Mouse (Mus musculus) MEL (cell line): ENCODE data around the gene Cdk1. TPM values are rescaled to one million over a fixed set of nuclear protein-coding genes. Genes with fewer than 3 reads are reported as not detected.

Experiments used
- DNase-seq: peaks from one replicate; pipeline ENCODE4 v3.0.0; 2011; ENCODE audit warnings: low read depth, low spot score
- H3K27ac ChIP-seq: 2 replicates; pipeline ENCODE4 v1.5.1; 2012; ENCODE audit warnings: low read depth, mild to moderate bottlenecking, control low read depth, low read length, moderate library complexity; ENCODE audit not compliant: control insufficient read depth
- H3K27me3 ChIP-seq, 2 experiments: fragments of 150-350 bp in 1 of 2; sonication (generic) in 1 of 2; 2 replicates each; pipeline ENCODE4 v1.6.1; 2012; ENCODE audit warnings: low read length in 2 of 2, mild to moderate bottlenecking in 2 of 2, improper control_type of control experiment in 1 of 2, moderate library complexity in 1 of 2; ENCODE audit not compliant: insufficient read depth in 2 of 2, control insufficient read depth in 1 of 2
- H3K36me3 ChIP-seq, 2 experiments: 2 replicates each; pipeline ENCODE4 v1.6.1; 2012 to 2014; ENCODE audit warnings: low read length in 2 of 2, improper control_type of control experiment in 1 of 2, inconsistent platforms in 1 of 2, mild to moderate bottlenecking in 1 of 2; ENCODE audit not compliant: insufficient read depth in 2 of 2, control insufficient read depth in 1 of 2
- H3K4me1 ChIP-seq, 2 experiments: fragments of 150-350 bp in 1 of 2; sonication (generic) in 1 of 2; 2 replicates each; pipeline ENCODE4 v1.6.1; 2012; ENCODE audit warnings: low read length in 2 of 2, improper control_type of control experiment in 1 of 2, mild to moderate bottlenecking in 1 of 2; ENCODE audit not compliant: insufficient read depth in 2 of 2, control insufficient read depth in 1 of 2
- H3K4me3 ChIP-seq, 2 experiments: fragments of 150-350 bp in 1 of 2; sonication (generic) in 1 of 2; 2 replicates each; pipeline ENCODE4 v1.5.1; 2012; ENCODE audit warnings: low read depth in 2 of 2, low read length in 2 of 2, mild to moderate bottlenecking in 2 of 2, moderate library complexity in 2 of 2, control low read depth in 1 of 2, improper control_type of control experiment in 1 of 2; ENCODE audit not compliant: control insufficient read depth in 1 of 2, insufficient read depth in 1 of 2
- H3K79me2 ChIP-seq: 2 replicates; pipeline ENCODE4 v1.6.1; 2012; ENCODE audit warnings: mild to moderate bottlenecking, low read length, moderate library complexity; ENCODE audit not compliant: control insufficient read depth, poor library complexity, insufficient read depth
- H3K9ac ChIP-seq: 2 replicates; pipeline ENCODE4 v1.6.1; 2012; ENCODE audit warnings: low read depth, mild to moderate bottlenecking, control low read depth, low read length, moderate library complexity; ENCODE audit not compliant: control insufficient read depth, poor library complexity, severe bottlenecking
- H3K9me3 ChIP-seq: fragments of 150-350 bp; sonication (generic); replicated peaks from 2 replicates; pipeline ENCODE4 v1.6.1; 2012; ENCODE audit warnings: mild to moderate bottlenecking, low read length, improper control_type of control experiment, moderate library complexity; ENCODE audit not compliant: insufficient read depth
- BHLHE40 ChIP-seq: IDR thresholded peaks from 2 replicates; pipeline ENCODE4 v1.6.1; 2012; ENCODE audit warnings: low read depth, mild to moderate bottlenecking, inconsistent platforms, low read length, improper control_type of control experiment, borderline replicate concordance
- CHD1 ChIP-seq: IDR thresholded peaks from 2 replicates; pipeline ENCODE4 v1.6.1; 2012; ENCODE audit warnings: low read depth, mild to moderate bottlenecking, inconsistent platforms, low read length, improper control_type of control experiment
- CTCF ChIP-seq, 3 experiments: IDR thresholded peaks in 2 of 3; conservative IDR thresholded peaks in 1 of 3; 2 replicates each; pipeline ENCODE4 v1.5.1; 2011 to 2012; ENCODE audit warnings: low read length in 3 of 3, low read depth in 2 of 3, mild to moderate bottlenecking in 2 of 3, improper control_type of control experiment in 1 of 3, inconsistent platforms in 1 of 3, mixed read lengths in 1 of 3, moderate library complexity in 1 of 3; ENCODE audit not compliant: control insufficient read depth in 1 of 3, insufficient read depth in 1 of 3, poor library complexity in 1 of 3, severe bottlenecking in 1 of 3
- GATA1 ChIP-seq: IDR thresholded peaks from 2 replicates; pipeline ENCODE4 v1.6.1; 2011; ENCODE audit warnings: low read depth, low read length, improper control_type of control experiment
- KAT2A ChIP-seq: conservative IDR thresholded peaks from 2 replicates; pipeline ENCODE4 v1.6.1; 2012; ENCODE audit warnings: low read depth, low read length, improper control_type of control experiment, inconsistent platforms
- MAX ChIP-seq: IDR thresholded peaks from 2 replicates; pipeline ENCODE4 v1.6.1; 2011; ENCODE audit warnings: low read length, improper control_type of control experiment
- MAZ ChIP-seq: IDR thresholded peaks from 2 replicates; pipeline ENCODE4 v1.6.1; 2012; ENCODE audit warnings: low read depth, mild to moderate bottlenecking, inconsistent platforms, low read length, improper control_type of control experiment
- MEF2A ChIP-seq: IDR thresholded peaks from 2 replicates; pipeline ENCODE4 v1.6.1; 2014; ENCODE audit warnings: low read depth, mild to moderate bottlenecking, inconsistent platforms, low read length, improper control_type of control experiment; ENCODE audit not compliant: poor library complexity, insufficient replicate concordance, severe bottlenecking; ENCODE audit errors: extremely low read depth
- MXI1 ChIP-seq: IDR thresholded peaks from 2 replicates; pipeline ENCODE4 v1.6.1; 2011; ENCODE audit warnings: mild to moderate bottlenecking, low read depth, low read length, improper control_type of control experiment
- MYB ChIP-seq: IDR thresholded peaks from 2 replicates; pipeline ENCODE4 v1.6.1; 2011; ENCODE audit warnings: mild to moderate bottlenecking, low read depth, low read length, improper control_type of control experiment
- MYC ChIP-seq: IDR thresholded peaks from 2 replicates; pipeline ENCODE4 v1.6.1; 2011; ENCODE audit warnings: low read depth, mild to moderate bottlenecking, low read length, improper control_type of control experiment, moderate library complexity
- NELFE ChIP-seq: IDR thresholded peaks from 2 replicates; pipeline ENCODE4 v1.6.1; 2011; ENCODE audit warnings: low read depth, low read length, improper control_type of control experiment
- NRF1 ChIP-seq: IDR thresholded peaks from 2 replicates; pipeline ENCODE4 v1.6.1; 2014; ENCODE audit warnings: low read depth, mild to moderate bottlenecking, inconsistent platforms, low read length, improper control_type of control experiment, moderate library complexity; ENCODE audit not compliant: poor library complexity, insufficient read depth, severe bottlenecking
- RAD21 ChIP-seq: IDR thresholded peaks from 2 replicates; pipeline ENCODE4 v1.6.1; 2011; ENCODE audit warnings: mild to moderate bottlenecking, low read depth, low read length, improper control_type of control experiment
- RCOR1 ChIP-seq: IDR thresholded peaks from 2 replicates; pipeline ENCODE4 v1.6.1; 2012; ENCODE audit warnings: low read depth, mild to moderate bottlenecking, inconsistent platforms, low read length, improper control_type of control experiment
- SIN3A ChIP-seq: IDR thresholded peaks from 2 replicates; pipeline ENCODE4 v1.6.1; 2012; ENCODE audit warnings: low read length, improper control_type of control experiment, inconsistent platforms
- TBP ChIP-seq: IDR thresholded peaks from 2 replicates; pipeline ENCODE4 v1.8.0; 2011; ENCODE audit warnings: low read depth, low read length, improper control_type of control experiment
- TCF12 ChIP-seq: IDR thresholded peaks from 2 replicates; pipeline ENCODE4 v1.6.1; 2014; ENCODE audit warnings: low read depth, mild to moderate bottlenecking, inconsistent platforms, low read length, improper control_type of control experiment, moderate library complexity
- USF2 ChIP-seq, 2 experiments: IDR thresholded peaks; 2 replicates each; pipeline ENCODE4 v1.6.1; 2011 to 2012; ENCODE audit warnings: improper control_type of control experiment in 2 of 2, low read length in 2 of 2, borderline replicate concordance in 1 of 2, inconsistent platforms in 1 of 2, low read depth in 1 of 2, mild to moderate bottlenecking in 1 of 2; ENCODE audit not compliant: insufficient read depth in 1 of 2
- ZC3H11A ChIP-seq: IDR thresholded peaks from 2 replicates; pipeline ENCODE4 v1.6.1; 2012; ENCODE audit warnings: low read depth, mild to moderate bottlenecking, inconsistent platforms, low read length, improper control_type of control experiment
- ZKSCAN1 ChIP-seq: IDR thresholded peaks from 2 replicates; pipeline ENCODE4 v1.6.1; 2012; ENCODE audit warnings: low read depth, mild to moderate bottlenecking, inconsistent platforms, low read length, improper control_type of control experiment, moderate library complexity
- ZNF384 ChIP-seq: IDR thresholded peaks from 2 replicates; pipeline ENCODE4 v1.6.1; 2012; ENCODE audit warnings: low read depth, mild to moderate bottlenecking, inconsistent platforms, low read length, improper control_type of control experiment
- polyA plus RNA-seq, 2 experiments: library from polyadenylated mRNA; stranded (reverse) in 1 of 2; unstranded in 1 of 2; fragments of >175 nt in 1 of 2; fragments of >200 nt in 1 of 2; gene quantifications; 2 replicates each; pipeline versions ENCODE4 v1.2.1 to v1.2.4; 2012; ENCODE audit warnings: low replicate concordance in 2 of 2, low read depth in 1 of 2; ENCODE audit not compliant: insufficient read length in 2 of 2, insufficient read depth in 1 of 2, missing spikeins in 1 of 2
- total RNA-seq: library from RNA; depleted of rRNA; stranded (reverse); fragments of 300-350 nt; gene quantifications from 2 replicates; pipeline ENCODE4 v1.2.3, GENCODE M21; 2012

Gene Cdk1
- total and polyA plus RNA-seq, 3 experiments: 223 to 562 (median 311) TPM

DNA sequence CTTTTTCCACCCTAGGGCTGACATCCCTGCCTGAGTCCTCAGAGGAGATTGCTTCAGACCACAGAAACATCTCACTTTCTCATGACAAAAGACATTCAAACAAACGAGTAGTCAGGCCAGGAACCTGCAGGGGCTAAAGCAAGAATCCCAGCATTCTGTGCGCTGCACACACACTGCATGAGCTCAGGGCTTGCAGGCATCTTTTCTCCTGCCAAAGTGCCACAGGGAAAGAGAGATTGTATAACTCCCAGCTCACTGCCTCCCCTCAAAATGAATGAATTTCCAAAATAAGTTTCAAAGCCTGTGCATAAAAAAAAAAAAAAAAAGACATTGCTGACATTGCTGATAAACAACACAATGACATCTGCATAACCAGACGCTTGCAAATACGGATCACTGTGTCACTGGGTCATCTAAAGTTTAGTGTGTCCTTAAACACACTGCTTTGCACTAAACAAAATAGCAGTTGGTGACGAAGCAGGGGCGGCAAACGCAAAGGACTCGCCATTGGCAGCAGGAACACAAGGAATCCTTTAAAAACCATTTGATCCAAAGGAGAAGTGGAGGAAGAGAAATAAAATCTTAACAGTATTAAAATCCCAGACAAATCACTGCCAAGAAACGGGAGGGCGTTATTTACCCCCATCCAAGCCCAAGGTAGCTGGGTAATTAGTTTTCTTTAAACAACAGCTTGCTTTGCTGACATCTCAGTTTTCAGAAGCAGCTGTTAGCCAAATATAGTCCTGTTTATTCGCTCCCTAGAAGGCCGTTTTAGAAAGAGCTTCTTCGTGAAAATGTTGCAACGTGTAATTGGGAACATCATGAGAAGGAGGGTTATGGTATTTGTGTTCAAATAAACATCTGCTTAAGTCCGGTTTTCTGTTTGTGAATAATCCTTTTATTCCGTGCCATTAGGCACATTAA, 18.2 kb downstream of the Cdk1 start:
- Histone ChIP-seq H3K9ac (no peak overlapping the region), H3K4me1 (no peaks in the 10 kb centered on the region), H3K36me3 (peaks cover 0 to 12% of the 10 kb centered on the region in 2 experiments; a peak in 2 of 4 replicates), H3K79me2 (no peaks in the 10 kb centered on the region), H3K27ac (no peak overlapping the region), H3K4me3 (no peak overlapping the region), H3K9me3 (no peaks in the 10 kb centered on the region), H3K27me3 (no peaks in the 10 kb centered on the region)
- TF ChIP-seq CTCF (IDR thresholded peaks at IDR 0.05 in 2 of 3, conservative IDR thresholded peaks at IDR 0.05 in 1 of 3; ENCODE audit: control insufficient read depth in 1 of 3, insufficient read depth in 1 of 3, low read depth in 2 of 3, low read length in 3 of 3, poor library complexity in 1 of 3, severe bottlenecking in 1 of 3): no peak
- TF ChIP-seq MAX: no peak
- TF ChIP-seq BHLHE40: no peak
- TF ChIP-seq ZKSCAN1: no peak
- TF ChIP-seq TBP: no peak
- no peak for DNase-seq

DNA sequence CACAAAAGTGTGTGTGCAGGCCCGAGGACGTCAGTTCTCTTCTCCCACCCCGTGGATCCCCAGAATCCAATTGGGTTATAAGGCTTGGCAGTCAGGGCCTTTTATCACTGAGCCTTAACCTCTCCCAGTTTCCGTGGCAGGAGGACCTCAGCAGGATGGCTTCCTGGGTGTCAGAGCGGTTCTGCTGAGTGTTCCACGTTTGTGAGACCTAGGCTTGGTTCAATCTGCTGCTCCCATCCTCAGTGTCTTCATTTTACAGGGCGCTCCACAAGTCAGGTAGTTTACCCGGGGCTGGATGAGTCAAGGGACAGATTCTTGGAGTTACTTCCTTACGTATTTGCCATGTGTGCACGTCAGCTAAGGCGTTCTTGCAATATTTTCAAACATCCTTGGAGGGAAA, 19.5 kb downstream of the Cdk1 start:
- Histone ChIP-seq H3K4me1 (no peaks in the 10 kb centered on the region), H3K27ac (no peak overlapping the region), H3K36me3 (peaks cover 0 to 6% of the 10 kb centered on the region in 2 experiments; a peak in 2 of 4 replicates), H3K9me3 (no peaks in the 10 kb centered on the region), H3K9ac (no peak overlapping the region), H3K79me2 (no peaks in the 10 kb centered on the region), H3K27me3 (no peaks in the 10 kb centered on the region), H3K4me3 (no peak overlapping the region)
- TF ChIP-seq ZKSCAN1 (no peak), NRF1 (no peak), MEF2A (no peak), USF2 (IDR thresholded peaks at IDR 0.05; ENCODE audit: borderline replicate concordance in 1 of 2, insufficient read depth in 1 of 2, low read depth in 1 of 2, low read length in 2 of 2) (no peak), SIN3A (no peak), RAD21 (no peak), RCOR1 (no peak), KAT2A (no peak)
- no peak for DNase-seq

DNA sequence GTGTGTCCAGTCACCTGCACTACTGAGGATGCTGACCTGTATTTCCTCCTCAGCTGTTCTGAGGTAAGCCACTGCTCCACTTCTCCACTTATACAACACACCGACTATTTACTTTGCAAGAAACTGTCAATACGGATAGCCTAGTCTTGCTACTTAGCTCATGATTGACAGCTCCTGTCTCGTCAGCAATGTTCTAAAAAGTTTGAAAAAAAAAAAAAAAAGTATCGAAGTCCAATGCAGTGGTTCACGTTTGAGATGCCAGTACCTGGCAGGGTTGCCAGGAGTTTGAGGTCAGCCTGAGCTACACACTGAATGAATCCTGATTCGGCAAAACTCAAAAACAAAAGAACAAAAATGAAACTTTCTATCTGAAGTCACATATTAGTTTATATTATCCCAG, 21.5 kb downstream of the Cdk1 start:
- Histone ChIP-seq H3K36me3 (no peaks in the 10 kb centered on the region), H3K4me3 (no peak overlapping the region), H3K9ac (no peak overlapping the region), H3K27me3 (no peaks in the 10 kb centered on the region), H3K4me1 (no peaks in the 10 kb centered on the region), H3K79me2 (no peaks in the 10 kb centered on the region), H3K9me3 (no peaks in the 10 kb centered on the region), H3K27ac (no peak overlapping the region)
- TF ChIP-seq ZKSCAN1: no peak
- TF ChIP-seq MXI1: no peak
- TF ChIP-seq CHD1: no peak
- no peak for TF ChIP-seq TCF12
- no peak for TF ChIP-seq MYC
- no peak for TF ChIP-seq MYB
- TF ChIP-seq GATA1: no peak
- no peak for TF ChIP-seq MAZ
- no peak for TF ChIP-seq RCOR1
- no peak for TF ChIP-seq NRF1
- no peak for TF ChIP-seq TBP
- no peak for TF ChIP-seq ZC3H11A
- TF ChIP-seq SIN3A: no peak
- TF ChIP-seq ZNF384: no peak
- no peak for TF ChIP-seq KAT2A
- TF ChIP-seq NELFE: no peak
- TF ChIP-seq MAX: no peak
- no peak for DNase-seq
